Mouse (Mus musculus) macrophage (primary cell): ENCODE results near the gene Rab6b. TPM values are rescaled to one million over a fixed set of nuclear protein-coding genes. Genes with fewer than 3 reads are reported as not detected.
"Not testable (repeated sequence)": the region's sequence is repeated elsewhere in the genome, so short reads cannot be mapped to it uniquely, and the experiment has no call there.

ENCODE experiments used
- H3K27ac ChIP-seq: fragments of 350-480 bp; formaldehyde crosslinking; 2 replicates; pipeline ENCODE4 v1.9.0; 2021
- H3K36me3 ChIP-seq: fragments of 350-480 bp; formaldehyde crosslinking; 2 replicates; pipeline ENCODE4 v1.9.0; 2021; ENCODE audit errors: inconsistent target
- H3K4me3 ChIP-seq: fragments of 350-480 bp; formaldehyde crosslinking; 2 replicates; pipeline ENCODE4 v1.9.0; 2021; ENCODE audit errors: inconsistent target
- H3K79me2 ChIP-seq: fragments of 350-480 bp; formaldehyde crosslinking; 2 replicates; pipeline ENCODE4 v1.9.0; 2021; ENCODE audit errors: inconsistent target
- WGBS: methylation state at CpG from one replicate; pipeline ENCODE4 v1.1.7; 2026; ENCODE audit warnings: inconsistent platforms; ENCODE audit not compliant: missing documents; 5-methylcytosine and 5-hydroxymethylcytosine counted together
- polyA plus RNA-seq: library from polyadenylated mRNA; stranded (reverse); fragments of 250-400 nt; gene quantifications from 3 replicates; pipeline ENCODE4 v1.2.4, GENCODE M21; 2018; ENCODE audit warnings: inconsistent platforms

The Rab6b gene
- polyA plus RNA-seq, 1 experiment from 2014 or later = 3.2 TPM

DNA sequence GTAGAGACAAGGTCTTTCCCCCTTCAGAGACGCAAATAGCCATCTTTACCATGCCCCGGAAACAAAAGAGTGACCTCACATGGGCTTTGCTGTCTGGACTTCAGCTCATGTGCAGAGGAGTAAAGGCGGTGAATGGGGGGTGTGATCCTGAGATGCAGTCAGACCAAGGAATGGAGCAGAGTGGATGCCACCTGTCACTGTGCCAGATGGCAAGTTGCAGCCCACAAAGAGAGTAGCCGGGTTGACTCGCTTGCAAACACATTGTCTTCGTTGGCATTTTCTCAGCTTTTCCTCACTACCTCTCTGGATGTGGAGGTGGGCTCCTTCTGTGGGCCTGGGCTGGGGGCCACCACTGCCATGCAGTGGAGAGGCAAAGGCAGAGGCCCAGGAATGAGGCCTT, 24.9 kb upstream of the Rab6b start:
- Histone ChIP-seq H3K79me2 (no peaks in the 10 kb centered on the region), H3K27ac (no peak overlapping the region), H3K36me3 (no peaks in the 10 kb centered on the region), H3K4me3 (no peak overlapping the region)
- 86% methylated on average over 5 of the region's 6 CpGs for WGBS

DNA sequence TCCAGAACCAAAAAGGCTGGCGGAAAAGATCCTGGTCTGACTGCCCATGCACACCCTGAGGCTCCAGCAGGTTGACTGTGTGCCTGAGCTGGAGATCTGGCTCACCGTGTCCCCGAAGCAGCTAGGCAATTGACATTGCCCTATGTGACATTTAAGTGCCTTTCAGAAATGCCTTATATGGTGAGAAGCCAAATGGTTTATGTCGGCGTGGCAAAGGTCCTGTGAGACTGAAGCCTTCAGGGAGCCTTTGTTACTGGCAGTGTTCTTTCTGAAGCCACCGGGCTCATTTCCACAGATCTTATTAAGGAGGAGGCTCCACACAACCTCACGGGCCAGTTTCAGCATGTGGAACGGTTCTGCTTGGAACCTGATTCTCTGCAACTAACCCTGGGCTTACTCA, 24.3 kb upstream of the Rab6b start:
- 80% methylated on average over 7 of the region's 8 CpGs for WGBS
- no peaks in the 10 kb centered on the region for H3K79me2 ChIP-seq
- no peak overlapping the region for H3K4me3 ChIP-seq
- no peak overlapping the region for H3K27ac ChIP-seq
- H3K36me3 ChIP-seq = no peaks in the 10 kb centered on the region

DNA sequence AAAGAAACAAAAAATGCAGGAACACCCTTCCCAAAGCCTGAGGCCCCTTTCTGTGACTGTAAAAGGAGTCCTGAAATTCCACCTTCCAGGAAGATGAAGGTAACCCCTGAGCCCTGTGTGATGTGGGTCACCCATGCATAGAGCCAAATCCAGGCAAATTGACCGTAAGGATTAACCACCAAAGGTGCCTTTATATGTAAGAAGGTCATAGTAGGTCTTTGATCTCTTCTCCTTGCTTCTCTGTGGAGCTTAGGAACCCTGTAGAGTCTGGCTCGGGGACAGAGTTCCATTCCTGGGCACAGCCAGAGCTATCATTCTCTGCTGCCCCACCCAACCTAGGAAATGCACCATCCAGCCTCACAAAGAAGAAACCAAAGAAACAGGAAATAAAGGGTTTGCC, 22.9 kb upstream of the Rab6b start:
- WGBS = 88% methylated on average over 2 of the region's 2 CpGs
- Histone ChIP-seq H3K27ac (no peak overlapping the region), H3K36me3 (no peaks in the 10 kb centered on the region), H3K79me2 (no peaks in the 10 kb centered on the region), H3K4me3 (no peak overlapping the region)

DNA sequence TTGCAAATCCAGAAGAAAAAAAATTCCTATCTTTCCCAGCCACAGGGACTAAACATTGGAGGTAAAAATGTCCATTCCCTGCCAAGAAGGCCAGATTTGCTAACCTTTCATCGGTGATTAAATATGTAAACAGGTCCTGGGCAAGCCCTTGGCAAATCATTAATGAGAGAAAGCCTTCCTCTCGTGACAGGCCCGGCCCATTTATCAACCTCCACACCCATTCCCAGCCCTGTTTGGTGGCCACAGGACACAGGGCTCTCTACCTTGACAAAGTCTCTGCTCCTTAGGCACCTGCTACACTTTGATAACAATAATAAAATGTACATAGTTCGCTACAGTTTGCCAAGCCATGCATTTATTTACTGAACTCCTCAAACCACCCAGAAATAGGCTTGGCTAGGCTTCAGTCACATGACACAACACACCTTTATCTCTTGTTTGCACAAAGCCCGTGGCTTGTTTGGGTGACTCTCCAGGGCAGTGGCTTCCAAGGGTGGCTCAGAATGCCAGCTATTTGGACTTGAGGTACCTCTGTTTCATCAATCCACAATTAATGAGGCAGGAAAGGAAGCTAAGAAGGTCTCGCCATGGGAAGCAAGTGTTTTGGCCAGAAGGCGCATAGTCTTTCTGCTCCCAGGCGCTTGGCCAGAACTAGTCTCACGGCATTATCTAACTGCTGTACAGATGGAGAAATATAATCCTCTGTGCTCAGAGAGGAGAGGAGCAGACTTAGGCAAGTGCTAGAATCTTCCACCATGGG, 21.3 kb upstream of the Rab6b start:
- Histone ChIP-seq H3K79me2 (no peaks in the 10 kb centered on the region), H3K27ac (no peak overlapping the region), H3K4me3 (no peak overlapping the region), H3K36me3 (no peaks in the 10 kb centered on the region)
- 88% methylated on average over 9 of the region's 9 CpGs for WGBS

DNA sequence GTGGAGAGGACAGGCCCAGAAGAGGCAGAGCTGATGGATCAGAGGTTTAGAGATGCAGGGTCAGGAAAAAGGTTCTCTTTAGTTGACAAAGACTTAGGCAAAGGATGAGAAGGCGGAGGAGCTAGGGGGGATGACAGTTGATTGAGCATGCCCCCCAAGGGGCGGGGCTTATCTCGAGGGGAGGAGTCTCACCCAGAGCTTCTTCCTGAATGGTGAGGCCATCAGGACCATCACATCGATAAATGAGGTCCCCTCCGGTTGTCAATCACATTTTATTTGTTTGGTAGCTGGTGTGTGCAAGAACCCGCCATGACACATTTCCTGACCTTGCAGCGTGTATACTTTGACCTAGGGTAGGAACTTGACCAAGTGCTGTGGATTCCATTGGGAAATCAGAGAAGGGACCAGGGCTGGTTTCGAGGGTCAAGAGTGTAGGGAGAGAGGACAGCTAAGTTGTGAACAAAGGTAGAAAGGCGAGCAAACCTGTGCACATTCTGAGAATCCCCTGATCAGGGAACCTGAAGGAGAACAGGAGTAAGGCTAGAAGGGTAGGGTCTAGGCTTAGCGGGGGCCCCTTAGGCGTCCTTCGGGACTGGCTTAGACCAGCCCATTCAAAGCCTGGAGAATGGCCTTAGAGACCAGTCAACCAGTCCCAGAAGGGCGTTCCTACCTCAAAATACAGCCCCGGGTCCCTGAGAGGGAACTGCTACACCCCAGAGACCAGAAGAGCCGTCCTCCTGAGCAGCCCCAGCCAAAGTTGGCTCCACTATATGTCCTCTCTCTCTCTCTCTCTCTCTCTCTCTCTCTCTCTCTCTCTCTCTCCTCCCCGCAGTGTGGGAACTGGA, 20.3 kb upstream of the Rab6b start:
- Histone ChIP-seq H3K36me3 (no peaks in the 10 kb centered on the region), H3K79me2 (no peaks in the 10 kb centered on the region), H3K4me3 (no peak overlapping the region), H3K27ac (no peak overlapping the region)
- WGBS = 87% methylated on average over 16 of the region's 16 CpGs

DNA sequence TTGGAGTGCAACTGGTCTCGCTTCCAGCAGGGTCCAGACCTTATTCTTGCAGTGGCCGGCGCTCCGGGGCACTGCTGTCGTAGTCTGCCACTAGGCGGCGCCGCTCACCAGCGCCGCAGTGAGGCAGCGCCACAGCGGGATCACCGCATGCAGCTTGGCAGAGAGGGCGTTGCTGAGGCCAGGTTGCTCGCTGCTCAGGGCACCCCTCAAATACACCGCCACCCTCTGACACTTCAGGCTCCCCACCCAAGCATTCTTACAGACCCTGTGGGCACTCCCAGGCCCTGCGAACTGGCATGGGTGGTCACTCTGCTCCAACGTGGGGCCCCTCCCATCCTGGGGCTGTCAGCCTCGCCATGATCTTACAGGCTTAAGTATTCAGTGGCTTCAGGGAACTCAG, 19.3 kb upstream of the Rab6b start:
- no peaks in the 10 kb centered on the region for H3K79me2 ChIP-seq
- 2% methylated on average over 19 of the region's 19 CpGs for WGBS
- no peak overlapping the region for H3K27ac ChIP-seq
- H3K36me3 ChIP-seq = no peaks in the 10 kb centered on the region
- no peak overlapping the region for H3K4me3 ChIP-seq

DNA sequence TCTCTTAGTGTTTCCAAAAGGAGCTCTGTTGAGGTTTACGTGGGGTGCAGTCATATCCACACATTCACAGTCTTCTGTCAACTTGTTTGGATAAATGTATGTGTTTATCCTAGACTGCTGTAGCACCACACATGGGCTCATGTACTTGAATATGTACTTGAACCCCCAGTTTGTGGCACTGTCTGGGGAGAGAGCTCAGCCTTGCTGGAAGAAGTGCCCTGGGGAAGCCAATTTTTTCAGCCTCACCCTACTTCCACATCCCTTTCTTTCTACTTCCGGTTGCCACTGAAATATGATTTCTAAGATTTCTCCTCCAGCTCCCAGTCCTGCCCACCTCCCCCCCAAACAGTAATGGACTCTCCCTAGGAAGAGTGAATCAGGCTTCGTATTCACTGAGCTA, 17.9 kb upstream of the Rab6b start:
- H3K27ac ChIP-seq = no peak overlapping the region
- WGBS = 57% methylated on average over 3 of the region's 3 CpGs
- H3K4me3 ChIP-seq = no peak overlapping the region
- H3K79me2 ChIP-seq = no peaks in the 10 kb centered on the region
- H3K36me3 ChIP-seq = no peaks in the 10 kb centered on the region

DNA sequence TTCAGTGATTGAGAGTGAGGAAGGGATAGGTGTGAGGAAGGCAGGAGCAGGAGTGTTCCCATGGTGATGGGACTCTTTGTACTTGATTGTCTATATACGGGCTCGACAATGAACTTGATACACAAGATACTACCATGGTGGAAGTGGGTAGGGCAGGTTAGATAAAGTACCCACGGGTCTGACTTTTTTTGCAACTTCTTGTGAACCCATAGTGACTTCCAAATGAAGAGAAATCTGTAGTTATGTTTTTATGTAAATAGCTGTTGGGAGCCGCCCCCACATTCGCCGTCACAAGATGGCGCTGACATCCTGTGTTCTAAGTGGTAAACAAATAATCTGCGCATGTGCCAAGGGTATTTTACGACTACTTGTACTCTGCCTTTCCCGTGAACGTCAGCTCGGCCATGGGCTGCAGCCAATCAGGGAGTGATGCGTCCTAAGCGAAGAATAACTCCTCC, 3.2 kb upstream of the Rab6b start:
- 33% methylated on average over 3 of the region's 14 CpGs for WGBS

DNA sequence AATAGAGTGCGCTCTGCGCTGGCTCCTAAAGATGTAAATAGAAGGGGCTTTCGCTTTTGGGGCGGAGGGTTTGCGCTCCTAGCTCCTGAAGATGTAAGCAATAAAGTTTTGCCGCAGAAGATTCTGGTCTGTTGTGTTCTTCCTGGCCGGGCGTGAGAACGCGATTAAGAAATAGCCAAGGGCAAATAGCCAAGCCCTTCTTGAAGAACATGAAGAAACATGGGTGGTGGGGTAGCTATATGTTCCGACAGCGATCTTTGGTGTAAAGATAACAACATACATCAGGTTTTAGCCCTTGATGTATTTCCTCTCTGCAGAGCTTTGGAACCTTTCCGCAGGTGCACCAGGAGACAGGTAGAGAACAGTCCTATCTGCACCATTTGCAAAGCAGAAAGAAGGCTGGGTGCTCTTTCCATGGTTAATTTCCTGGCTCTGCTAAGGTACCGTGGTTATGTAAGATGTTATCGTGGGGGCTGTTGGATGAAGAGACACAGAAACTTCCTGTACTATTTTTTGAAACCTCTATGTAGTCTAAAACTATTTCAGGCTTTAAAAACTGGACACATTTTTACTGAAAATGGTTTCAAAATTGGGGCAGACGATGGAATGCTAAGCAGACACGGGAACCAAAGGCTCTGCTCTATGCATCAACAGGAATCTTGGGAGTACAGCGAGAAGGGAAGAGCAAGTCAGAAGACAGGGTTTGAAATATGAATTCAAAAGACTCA, 2.5 kb upstream of the Rab6b start:
- Histone ChIP-seq H3K4me3 (peak overlapping the region; percentile 53), H3K27ac (no peak overlapping the region), H3K36me3 (no peaks in the 10 kb centered on the region), H3K79me2 (no peaks in the 10 kb centered on the region)
- 13% methylated on average over 18 of the region's 18 CpGs for WGBS

More for the DNA sequence above, 3.2 kb upstream of the Rab6b start:
- peak overlapping the region; percentile 23; the same call in 1 of the 2 replicates for H3K4me3 ChIP-seq
- not testable (repeated sequence) for H3K27ac ChIP-seq, H3K36me3 ChIP-seq, H3K79me2 ChIP-seq

DNA sequence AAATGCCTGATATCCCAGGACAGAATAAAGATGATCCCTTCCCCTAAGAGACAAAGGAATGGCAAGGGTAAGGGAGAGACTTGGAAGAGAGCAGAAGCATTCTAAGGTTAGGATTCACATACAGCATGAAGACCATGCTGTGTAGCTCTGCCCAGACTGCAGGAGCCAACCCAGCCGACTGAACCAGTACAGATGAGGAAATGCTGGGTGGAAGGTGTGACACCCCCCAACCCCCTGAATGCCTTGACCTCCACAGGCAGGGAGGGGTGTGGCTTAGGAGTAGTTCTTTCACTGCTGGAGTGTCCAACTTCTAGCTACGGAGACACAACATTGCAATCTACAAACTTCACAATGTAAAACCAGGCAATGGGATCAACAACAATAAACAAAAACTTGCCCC, 1.7 kb upstream of the Rab6b start:
- no peaks in the 10 kb centered on the region for H3K36me3 ChIP-seq
- H3K4me3 ChIP-seq = no peak overlapping the region
- no peaks in the 10 kb centered on the region for H3K79me2 ChIP-seq
- no peak overlapping the region for H3K27ac ChIP-seq
- 50% methylated on average over 2 of the region's 2 CpGs for WGBS

DNA sequence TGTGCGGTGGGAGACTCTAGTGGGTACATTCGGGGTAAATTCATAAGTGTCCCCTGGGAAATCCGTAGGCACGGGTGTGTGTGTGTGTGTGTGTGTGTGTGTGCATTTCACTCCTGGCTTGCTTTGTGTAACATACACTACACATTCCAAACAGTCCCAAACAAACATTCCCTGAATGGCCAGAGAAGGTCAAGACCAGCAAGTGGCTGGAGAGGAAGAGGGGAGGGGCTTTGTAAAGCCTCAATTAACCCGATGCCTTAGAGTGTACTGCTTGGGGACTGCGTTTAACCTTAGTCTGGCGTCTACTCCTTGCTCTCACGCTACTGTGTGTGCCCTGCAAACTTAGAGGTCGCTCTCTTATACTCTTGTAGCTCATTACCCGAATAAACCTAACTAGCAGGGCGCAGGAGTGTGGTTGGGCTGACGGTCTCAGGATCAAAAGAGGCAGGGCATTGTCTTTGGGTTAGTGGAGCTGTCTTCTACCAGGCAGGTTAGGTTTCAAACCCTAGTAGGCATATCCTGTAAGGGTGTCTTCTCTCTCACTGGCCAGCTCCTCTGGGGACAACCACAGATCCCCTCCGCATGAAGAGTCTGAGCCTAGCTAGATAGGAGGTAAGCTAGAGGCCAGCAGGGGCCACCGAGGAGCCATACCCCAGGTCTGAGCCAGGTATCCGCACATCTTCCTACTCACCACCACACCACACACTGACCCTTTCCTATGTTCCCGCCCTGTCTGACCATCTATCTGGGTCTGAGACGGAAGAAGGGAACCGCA, 673 bp upstream of the Rab6b start:
- Histone ChIP-seq H3K36me3 (no peaks in the 10 kb centered on the region), H3K79me2 (no peaks in the 10 kb centered on the region), H3K4me3 (no peak overlapping the region; the same call in 1 of the 2 replicates), H3K27ac (no peak overlapping the region)
- WGBS = 28% methylated on average over 18 of the region's 18 CpGs

DNA sequence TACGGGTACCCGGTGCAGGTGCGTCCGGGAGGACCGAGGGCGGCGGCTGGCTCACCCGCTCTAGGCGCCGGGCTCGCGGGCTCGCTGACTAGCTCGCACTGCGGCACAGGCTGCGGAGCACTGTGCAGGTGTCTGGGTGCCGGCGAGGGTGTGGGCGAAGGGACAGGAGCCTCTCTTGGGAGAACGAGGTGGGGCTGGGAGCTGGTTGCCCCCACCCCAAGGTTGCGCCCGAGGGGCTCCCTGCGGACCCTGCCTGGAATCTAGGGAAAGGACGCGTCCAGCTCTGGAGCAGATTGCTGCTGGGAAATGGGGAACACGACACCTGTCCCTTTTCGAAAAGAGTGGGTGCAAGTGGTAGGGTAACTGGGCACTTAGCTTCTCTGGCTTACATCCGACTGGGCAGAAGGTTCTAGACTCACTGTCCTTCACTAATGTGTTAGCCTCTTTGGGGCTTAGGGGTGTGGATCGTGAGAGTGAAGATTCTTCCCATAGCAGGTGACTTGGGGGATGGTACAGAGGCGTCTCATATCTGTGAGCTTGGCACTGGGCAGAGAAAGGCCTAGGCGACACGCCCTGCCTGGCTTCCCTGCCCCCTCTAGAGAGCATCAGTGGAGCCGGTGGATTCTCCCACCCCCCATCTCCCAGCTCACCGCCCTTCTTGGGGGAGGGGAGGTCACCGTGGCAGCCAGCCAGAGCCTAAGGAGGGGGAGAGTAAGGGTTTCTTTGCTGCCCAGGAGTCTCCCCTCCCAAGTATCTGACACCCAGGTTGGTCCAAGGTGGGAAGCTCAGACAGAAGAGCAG, 1.1 kb downstream of the Rab6b start:
- peak overlapping the region; percentile 26; the same call in 1 of the 2 replicates for H3K4me3 ChIP-seq
- no peaks in the 10 kb centered on the region for H3K79me2 ChIP-seq
- WGBS = 13% methylated on average over 34 of the region's 35 CpGs
- no peaks in the 10 kb centered on the region for H3K36me3 ChIP-seq
- H3K27ac ChIP-seq = no peak overlapping the region

DNA sequence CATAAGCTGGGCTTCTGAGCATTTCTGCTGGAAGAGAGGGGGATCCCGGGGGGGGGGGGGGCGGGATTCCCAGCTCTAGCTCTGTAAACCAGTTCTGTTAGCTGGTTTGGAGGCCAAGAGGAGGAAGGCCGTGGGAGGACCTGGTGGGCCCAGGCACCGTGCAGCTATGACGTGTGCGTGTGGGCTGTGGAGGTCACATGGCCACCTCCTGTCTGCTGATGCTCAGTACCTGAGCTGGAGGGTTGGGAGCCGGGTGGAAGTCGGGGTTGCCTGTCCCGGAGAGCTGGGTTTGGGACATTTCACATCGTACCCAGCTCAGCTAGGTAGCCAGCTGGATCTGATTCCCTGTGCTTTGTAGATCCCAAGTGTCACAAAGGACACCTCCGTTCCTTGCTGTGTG, 1.8 kb downstream of the Rab6b start:
- H3K79me2 ChIP-seq = no peaks in the 10 kb centered on the region
- no peaks in the 10 kb centered on the region for H3K36me3 ChIP-seq
- WGBS = 88% methylated on average over 11 of the region's 11 CpGs
- no peak overlapping the region for H3K27ac ChIP-seq
- no peak overlapping the region for H3K4me3 ChIP-seq
